ENCODE assay signal across 8 mouse cellular contexts in the genomic region with DNA sequence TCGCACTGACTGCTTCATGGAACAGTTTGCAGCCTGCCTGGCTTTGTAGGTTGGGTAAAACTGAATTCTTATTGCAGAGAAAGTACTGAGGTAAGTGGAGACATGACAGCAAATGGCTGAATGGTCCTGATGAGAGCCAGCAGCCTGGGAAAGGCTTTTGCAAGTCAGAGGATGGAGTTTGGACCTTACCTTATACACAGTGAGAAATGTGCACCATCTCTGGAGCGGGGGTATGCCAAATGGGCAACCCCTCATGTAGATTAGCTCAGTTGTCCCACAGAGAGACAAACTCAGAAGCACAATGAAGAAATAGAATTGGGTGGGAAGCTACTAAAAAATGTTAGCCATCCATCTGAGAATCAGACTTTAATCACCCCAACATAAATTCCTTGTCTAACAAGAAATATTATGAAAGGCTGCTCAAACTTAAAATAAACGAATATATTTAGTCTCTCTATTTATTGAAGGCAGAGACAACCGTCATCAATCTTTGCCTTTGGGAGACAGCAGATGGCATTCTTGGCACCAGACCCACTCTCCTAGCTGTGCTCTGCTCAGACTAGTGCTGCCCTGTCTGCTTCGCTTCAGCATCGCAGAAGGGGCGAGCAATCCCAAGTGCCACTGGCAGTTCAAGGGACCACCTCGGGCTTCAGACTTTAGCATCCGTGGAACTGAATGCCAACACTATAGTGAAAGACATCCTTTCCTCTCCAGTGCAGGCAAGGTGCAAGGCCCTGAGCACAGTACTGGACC. TPM values are rescaled to one million over a fixed set of nuclear protein-coding genes. Genes with fewer than 3 reads are reported as not detected.
DNase-seq lines count a peak whose midpoint lies in the region; ATAC-seq lines count a peak whose summit lies in the region.
"Had no signal": no experiment of that assay in that cellular context is flagged by ENCODE, and none has a peak within 500 bp of the region (broad histone marks: within the 10 kb centered on the region; RNA-seq: fewer than 3 reads in every experiment).

No protein-coding gene starts in this region.

- peaks cover 8% of the 10 kb centered on the region for H3K4me1 ChIP-seq in heart, embryonic 12.5 days (replicated peaks)

- peak; percentile 24 for DNase-seq in retina, postnatal 7 days (ENCODE audit: low read depth, low spot score)
- no peak for DNase-seq in retina, postnatal 1 day
- DNase-seq in left cerebral cortex, adult 9 months (ENCODE audit: low spot score in 2 of 2) = peak; percentile 59 to 84
- DNase-seq in B cell, adult 2 months = no peak
- no peak for DNase-seq in testis, postnatal 14 days (ENCODE audit: low spot score)

- no peaks in the 10 kb centered on the region for H3K36me3 ChIP-seq in heart, embryonic 12.5 days
- H3K36me3 ChIP-seq: heart, embryonic 13.5 days had no signal

- no peak overlapping the region for H3K27ac ChIP-seq in heart, embryonic 12.5 days (ENCODE audit: poor library complexity, severe bottlenecking)
- H3K27ac ChIP-seq: heart, embryonic 13.5 days had no signal

- no peak overlapping the region for H3K4me3 ChIP-seq in heart, embryonic 12.5 days
- H3K4me3 ChIP-seq: heart, embryonic 13.5 days had no signal

- no peak overlapping the region for H3K4me2 ChIP-seq in heart, embryonic 12.5 days
- H3K4me2 ChIP-seq: heart, embryonic 13.5 days had no signal

- H3K9ac ChIP-seq in heart, embryonic 12.5 days = no peak overlapping the region
- H3K9ac ChIP-seq: heart, embryonic 13.5 days had no signal

- H3K9me3 ChIP-seq in heart, embryonic 12.5 days (replicated peaks) = no peaks in the 10 kb centered on the region
- H3K9me3 ChIP-seq: heart, embryonic 13.5 days had no signal

- WGBS in heart, embryonic 12.5 days = 81% methylated on average over 9 of the region's 9 CpGs

- H3K27me3 ChIP-seq in heart, embryonic 12.5 days (replicated peaks) = no peaks in the 10 kb centered on the region
- H3K27me3 ChIP-seq: heart, embryonic 13.5 days had no signal

- ATAC-seq in frontal cortex, adult (ENCODE audit: low TSS enrichment) = peak; percentile 75
- ATAC-seq in heart, embryonic 12.5 days (ENCODE audit: insufficient number of reproducible peaks, low FRiP score) = no peak

RNA-seq across cellular contexts. Expression of a gene that starts 51.5 kb away (rescaled TPM):
- 20.2 and 23.0 TPM in 2 replicates for polyA plus RNA-seq in heart, embryonic 12.5 days (2016; fragmentation: Nextera tagmentation; extraction: Ambion mirVana)

Comparison
In these comparisons a context has a peak if more than half of its experiments do, and no peak if none do; other contexts are left out.
1. DNase-seq: peak in retina, postnatal 7 days (single experiment) and left cerebral cortex, adult 9 months (2 of 2); none in retina, postnatal 1 day (single experiment), B cell, adult 2 months (0 of 2) and testis, postnatal 14 days (single experiment).